Mouse (Mus musculus) stomach, embryonic 15.5 days (tissue): ENCODE data around the gene Sv2c. TPM values are rescaled to one million over a fixed set of nuclear protein-coding genes. Genes with fewer than 3 reads are reported as not detected.

Experiments
- ATAC-seq: fragments of 200-750 bp; cut with Nextera tagmentation; 2 replicates; pipeline ENCODE4 v1.8.0; 2017; ENCODE audit warnings: low read depth, moderate number of reproducible peaks, moderate TSS enrichment; ENCODE audit not compliant: insufficient read depth, low FRiP score
- H3K27ac ChIP-seq: fragments of 300-500 bp; sonication (generic); 2 replicates; pipeline ENCODE4 v1.5.1; 2015; ENCODE audit warnings: mild to moderate bottlenecking, inconsistent platforms
- H3K27me3 ChIP-seq: fragments of 300-500 bp; sonication (generic); replicated peaks from 2 replicates; pipeline ENCODE4 v1.6.1; 2015; ENCODE audit warnings: inconsistent platforms
- H3K36me3 ChIP-seq: fragments of 300-500 bp; sonication (generic); 2 replicates; pipeline ENCODE4 v1.6.1; 2015; ENCODE audit warnings: inconsistent platforms
- H3K4me1 ChIP-seq: fragments of 300-500 bp; sonication (generic); 2 replicates; pipeline ENCODE4 v1.6.1; 2015; ENCODE audit warnings: inconsistent platforms
- H3K4me2 ChIP-seq: fragments of 300-500 bp; sonication (generic); 2 replicates; pipeline ENCODE4 v1.6.1; 2015; ENCODE audit warnings: mild to moderate bottlenecking, inconsistent platforms
- H3K4me3 ChIP-seq: fragments of 300-500 bp; sonication (generic); replicated peaks from 2 replicates; pipeline ENCODE4 v1.5.1; 2015; ENCODE audit warnings: inconsistent platforms
- H3K9ac ChIP-seq: fragments of 300-500 bp; sonication (generic); 2 replicates; pipeline ENCODE4 v1.6.1; 2015; ENCODE audit warnings: inconsistent platforms
- H3K9me3 ChIP-seq: fragments of 300-500 bp; sonication (generic); 2 replicates; pipeline ENCODE4 v1.6.1; 2016; ENCODE audit warnings: inconsistent platforms
- WGBS: fragments of 180-500 bp; shearing (Covaris S2); methylation state at CpG from one replicate; pipeline ENCODE4 v1.1.7; 2015; 5-methylcytosine and 5-hydroxymethylcytosine counted together
- polyA plus RNA-seq: library from polyadenylated mRNA; unstranded; fragments of >200 nt; fragmentation: Nextera tagmentation; extraction: Ambion mirVana; gene quantifications from 2 replicates; pipeline ENCODE4 v1.2.1, GENCODE M21; 2015

Gene Sv2c
- polyA plus RNA-seq, 1 experiment from 2014 or later: 2.6 TPM

DNA sequence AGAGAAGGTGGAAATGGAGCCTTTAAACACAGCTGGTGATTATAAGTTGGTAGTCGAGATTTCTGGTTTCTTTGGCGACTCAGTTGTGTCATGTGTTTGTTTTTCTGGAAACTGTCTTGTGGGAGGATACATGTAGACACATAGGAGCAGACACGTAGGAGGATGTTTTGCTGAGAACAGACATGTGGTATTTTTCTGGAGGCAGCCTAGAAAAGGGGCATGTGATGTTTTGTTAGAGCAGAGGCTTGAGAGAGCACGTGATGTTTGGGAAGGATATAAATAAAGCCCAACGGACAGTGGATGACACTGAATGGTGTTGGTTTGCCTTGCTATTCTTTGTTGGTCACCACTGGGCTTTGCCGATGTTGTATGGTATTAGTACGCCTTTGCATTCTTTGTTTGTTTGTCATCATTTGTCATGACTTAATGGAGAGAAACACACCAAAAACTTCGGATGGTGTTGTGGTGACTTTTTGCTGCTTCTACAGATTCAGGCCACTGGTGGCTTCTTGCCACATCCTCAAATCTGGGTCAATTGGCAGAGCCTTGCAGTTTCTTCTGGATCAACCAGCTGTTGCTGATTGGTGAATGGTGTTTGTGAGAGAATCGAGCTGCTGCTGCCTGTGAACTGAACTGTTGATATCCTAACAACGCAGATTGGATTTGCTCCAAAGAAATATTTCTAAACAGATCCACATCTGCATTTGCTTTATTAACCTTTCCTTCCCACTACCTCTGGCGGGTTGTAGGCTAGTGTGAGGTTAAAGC is 91.9 kb downstream of the Sv2c start:
- Histone ChIP-seq H3K4me1 (no peaks in the 10 kb centered on the region), H3K36me3 (no peaks in the 10 kb centered on the region), H3K9me3 (no peaks in the 10 kb centered on the region), H3K4me2 (no peak overlapping the region), H3K27me3 (no peaks in the 10 kb centered on the region), H3K9ac (no peak overlapping the region), H3K27ac (no peak overlapping the region), H3K4me3 (no peak overlapping the region)
- no peak for ATAC-seq
- 67% methylated on average over 11 of the region's 11 CpGs for WGBS

DNA sequence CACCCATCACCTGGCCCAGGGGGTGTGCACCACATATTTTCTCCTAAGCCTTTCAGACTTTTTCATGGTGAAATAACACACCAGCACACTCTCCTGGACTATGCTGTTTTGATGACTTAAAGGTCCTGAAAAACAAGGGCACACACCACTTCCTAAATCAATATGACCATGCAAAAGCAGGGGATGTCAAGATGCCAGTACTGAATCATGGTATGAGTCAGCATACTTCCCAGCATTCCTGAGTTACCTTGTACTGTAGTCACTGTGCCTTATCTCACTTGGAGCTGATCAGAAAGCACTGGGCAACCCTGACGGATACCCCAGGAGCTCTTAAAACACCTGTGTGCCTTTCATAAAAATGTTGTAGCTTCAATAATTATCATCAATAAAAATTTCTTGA is 92.8 kb downstream of the Sv2c start:
- H3K9ac ChIP-seq: no peak overlapping the region
- no peaks in the 10 kb centered on the region for H3K4me1 ChIP-seq
- no peak overlapping the region for H3K4me3 ChIP-seq
- H3K36me3 ChIP-seq: no peaks in the 10 kb centered on the region
- 57% methylated on average over 1 of the region's 1 CpGs for WGBS
- no peak overlapping the region for H3K27ac ChIP-seq
- ATAC-seq: no peak
- H3K27me3 ChIP-seq: no peaks in the 10 kb centered on the region
- no peaks in the 10 kb centered on the region for H3K9me3 ChIP-seq
- H3K4me2 ChIP-seq: no peak overlapping the region

DNA sequence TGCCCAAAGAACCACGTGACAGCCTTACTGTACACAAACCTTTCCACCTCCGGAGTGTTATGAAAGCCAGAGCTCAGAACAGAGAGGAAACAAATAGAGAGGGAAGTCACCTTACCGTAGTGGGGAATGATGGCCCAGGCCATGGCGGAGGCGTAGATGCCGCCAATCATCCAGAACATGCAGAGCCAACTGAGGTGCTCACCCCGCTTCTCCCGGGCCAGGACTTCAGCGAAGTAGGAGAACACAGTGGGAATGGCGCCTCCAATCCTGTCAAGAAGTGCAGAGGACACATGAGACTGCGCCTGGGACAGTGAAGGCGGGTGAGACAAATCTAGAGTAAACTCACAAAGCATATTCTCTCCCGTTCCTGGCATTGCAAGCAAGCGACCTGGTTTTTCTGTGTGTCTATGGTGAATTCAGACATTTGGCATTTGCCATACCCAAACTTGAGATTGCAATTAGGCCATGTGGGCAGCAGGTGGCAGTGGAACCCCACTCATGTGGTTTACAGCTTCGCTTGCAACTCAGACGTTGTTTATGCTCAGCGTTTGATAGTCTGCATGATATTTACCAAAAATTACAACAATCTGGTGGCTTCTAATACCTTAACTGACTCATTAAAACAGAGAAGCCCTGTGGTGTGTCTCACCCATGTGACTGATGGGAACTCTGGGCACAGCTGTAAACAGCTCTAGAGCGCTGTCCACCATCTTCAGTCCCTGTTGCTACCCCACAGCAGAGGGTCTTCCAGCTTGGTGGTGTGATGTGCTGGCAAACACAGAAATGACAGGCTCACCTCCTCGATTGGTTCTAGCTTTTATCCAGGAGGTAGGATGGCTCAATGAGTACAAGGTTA is 101.8 kb downstream of the Sv2c start:
- Histone ChIP-seq H3K4me1 (no peaks in the 10 kb centered on the region), H3K4me2 (no peak overlapping the region), H3K4me3 (no peak overlapping the region), H3K9ac (no peak overlapping the region), H3K27me3 (no peaks in the 10 kb centered on the region), H3K27ac (no peak overlapping the region), H3K9me3 (no peaks in the 10 kb centered on the region), H3K36me3 (no peaks in the 10 kb centered on the region)
- no peak for ATAC-seq
- WGBS: 61% methylated on average over 19 of the region's 19 CpGs

DNA sequence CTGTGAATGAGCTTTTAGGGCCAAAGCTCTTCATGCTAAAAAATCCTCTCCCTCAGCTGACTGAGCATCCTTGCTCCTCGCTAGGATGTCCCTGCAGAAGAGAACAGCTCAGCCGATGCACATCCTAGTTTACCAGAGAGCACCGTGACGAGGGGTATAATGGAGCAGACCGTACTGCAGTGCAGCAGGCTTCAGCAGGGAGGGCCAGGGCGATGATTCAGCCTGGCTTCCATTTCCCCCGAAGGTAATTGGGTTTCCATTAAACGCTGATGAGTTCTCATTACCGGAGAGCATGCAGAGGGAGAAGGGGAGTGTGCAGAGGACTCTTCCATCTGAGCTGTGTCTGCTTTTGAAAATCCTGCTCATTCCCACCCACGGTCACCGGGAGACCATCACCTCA is 108.5 kb downstream of the Sv2c start:
- no peaks in the 10 kb centered on the region for H3K9me3 ChIP-seq
- no peaks in the 10 kb centered on the region for H3K27me3 ChIP-seq
- 84% methylated on average over 11 of the region's 11 CpGs for WGBS
- H3K9ac ChIP-seq: no peak overlapping the region
- H3K4me2 ChIP-seq: no peak overlapping the region
- no peaks in the 10 kb centered on the region for H3K4me1 ChIP-seq
- H3K4me3 ChIP-seq: no peak overlapping the region
- H3K27ac ChIP-seq: no peak overlapping the region
- no peaks in the 10 kb centered on the region for H3K36me3 ChIP-seq
- ATAC-seq: no peak

DNA sequence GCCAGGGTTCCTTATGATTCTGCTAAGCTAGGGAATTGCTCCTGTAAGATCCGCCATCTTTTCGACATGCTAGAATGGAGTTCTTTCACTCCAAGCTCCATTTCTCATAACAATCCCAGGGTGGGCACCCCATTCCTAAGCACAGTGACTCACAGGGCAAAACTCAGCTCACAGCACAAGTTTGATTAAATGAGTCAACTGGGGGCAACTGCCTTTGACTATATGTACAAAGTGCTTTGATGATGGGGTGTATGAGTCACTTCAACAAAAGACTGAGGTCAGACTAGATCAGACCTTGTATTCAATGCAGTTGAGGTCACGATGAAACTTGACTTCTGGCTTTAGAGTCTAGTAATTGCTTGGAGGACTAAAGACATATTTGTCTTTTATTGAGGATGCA is 116.9 kb downstream of the Sv2c start:
- Histone ChIP-seq H3K27ac (no peak overlapping the region), H3K9me3 (no peaks in the 10 kb centered on the region), H3K4me3 (no peak overlapping the region), H3K4me1 (peaks cover 7% of the 10 kb centered on the region; the same call in 1 of the 2 replicates), H3K9ac (no peak overlapping the region), H3K36me3 (no peaks in the 10 kb centered on the region), H3K27me3 (no peaks in the 10 kb centered on the region), H3K4me2 (no peak overlapping the region)
- ATAC-seq: no peak
- 88% methylated on average over 3 of the region's 3 CpGs for WGBS

DNA sequence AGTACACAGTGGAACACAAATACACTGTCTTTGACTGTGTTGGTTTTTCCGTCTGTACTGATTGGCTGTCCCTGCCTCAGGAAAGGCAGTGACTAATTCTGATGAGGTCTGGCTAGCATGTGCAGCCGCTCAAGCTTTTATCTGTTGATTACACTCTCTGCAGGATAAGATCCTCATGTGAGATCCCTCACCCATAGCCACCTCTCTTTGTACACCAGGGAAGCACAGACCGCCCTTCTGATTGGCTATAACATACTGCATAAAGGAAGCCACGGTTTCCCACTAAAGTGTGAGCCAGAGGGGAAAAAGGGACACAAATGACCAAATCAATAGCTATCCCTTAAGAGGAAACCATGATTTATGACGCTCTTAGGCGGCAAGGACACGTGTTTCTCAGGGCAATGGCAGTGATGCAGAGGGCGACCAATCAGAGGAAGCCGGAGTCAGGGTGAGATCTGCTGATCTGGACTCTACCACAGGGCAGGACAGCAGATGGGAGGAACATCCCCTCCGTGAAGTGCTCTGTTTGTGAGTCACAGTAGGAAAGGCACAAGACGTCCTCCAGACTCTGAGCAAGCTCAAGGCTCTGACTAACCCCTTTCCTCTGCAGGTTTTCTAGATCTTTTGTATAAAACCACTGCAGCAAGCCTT is 121.4 kb downstream of the Sv2c start:
- Histone ChIP-seq H3K4me2 (peak overlapping the region; percentile 24), H3K36me3 (no peaks in the 10 kb centered on the region), H3K4me1 (peaks cover 7% of the 10 kb centered on the region; the same call in 1 of the 2 replicates), H3K27me3 (no peaks in the 10 kb centered on the region), H3K4me3 (no peak overlapping the region), H3K27ac (peak overlapping the region; percentile 16), H3K9me3 (no peaks in the 10 kb centered on the region), H3K9ac (no peak overlapping the region)
- 20% methylated on average over 11 of the region's 11 CpGs for WGBS
- ATAC-seq: peak; percentile 73

DNA sequence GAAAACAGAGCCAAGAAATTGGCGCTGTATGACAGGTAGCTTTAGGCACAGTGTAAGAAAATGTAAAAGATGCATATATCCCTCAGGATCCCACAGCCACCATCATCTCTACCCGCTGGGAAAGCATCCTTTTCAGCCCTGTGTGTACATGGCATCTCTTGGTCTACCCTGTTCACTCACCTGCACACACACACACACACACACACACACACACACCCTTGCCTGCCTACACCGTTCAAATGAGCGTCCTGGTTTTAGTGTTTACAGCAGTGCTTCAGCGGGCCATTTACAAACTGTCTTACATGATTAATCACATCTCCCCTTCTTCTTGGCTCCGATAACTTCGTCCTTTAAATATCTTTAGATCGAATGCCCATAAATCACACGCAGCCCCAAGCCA is 123.4 kb downstream of the Sv2c start:
- 41% methylated on average over 9 of the region's 9 CpGs for WGBS
- H3K9ac ChIP-seq: no peak overlapping the region

DNA sequence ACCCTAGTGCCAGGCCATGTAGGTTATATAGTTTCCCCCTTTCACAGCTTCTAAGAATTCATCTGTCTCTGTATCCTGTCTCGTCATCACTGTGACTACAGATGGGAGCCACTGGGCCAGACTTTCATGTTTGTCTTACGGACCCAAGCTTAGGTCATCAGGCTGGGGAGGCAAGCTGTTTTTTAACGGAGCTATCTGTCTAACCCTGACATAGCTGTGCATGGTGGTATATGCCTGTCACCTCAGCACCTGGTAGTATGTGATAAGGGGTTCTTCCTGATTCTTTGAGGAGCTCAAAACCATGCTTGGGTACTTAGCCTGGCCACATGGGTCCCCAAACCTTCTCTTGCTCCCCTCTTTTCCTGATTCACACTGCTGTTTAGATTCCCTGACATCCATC is 124.2 kb downstream of the Sv2c start:
- ATAC-seq: no peak
- Histone ChIP-seq H3K27ac (no peak overlapping the region), H3K4me2 (no peak overlapping the region), H3K9me3 (no peaks in the 10 kb centered on the region), H3K4me3 (no peak overlapping the region), H3K4me1 (peaks cover 7% of the 10 kb centered on the region; the same call in 1 of the 2 replicates), H3K9ac (no peak overlapping the region), H3K27me3 (no peaks in the 10 kb centered on the region), H3K36me3 (no peaks in the 10 kb centered on the region)
- WGBS: 66% methylated on average over 3 of the region's 3 CpGs

More for the DNA sequence above, 123.4 kb downstream of the Sv2c start:
- no peak overlapping the region for H3K27ac ChIP-seq
- H3K4me2 ChIP-seq: no peak overlapping the region
- no peak for ATAC-seq
- H3K27me3 ChIP-seq: no peaks in the 10 kb centered on the region
- no peaks in the 10 kb centered on the region for H3K36me3 ChIP-seq
- H3K9me3 ChIP-seq: no peaks in the 10 kb centered on the region
- H3K4me1 ChIP-seq: peaks cover 7% of the 10 kb centered on the region; the same call in 1 of the 2 replicates
- no peak overlapping the region for H3K4me3 ChIP-seq

DNA sequence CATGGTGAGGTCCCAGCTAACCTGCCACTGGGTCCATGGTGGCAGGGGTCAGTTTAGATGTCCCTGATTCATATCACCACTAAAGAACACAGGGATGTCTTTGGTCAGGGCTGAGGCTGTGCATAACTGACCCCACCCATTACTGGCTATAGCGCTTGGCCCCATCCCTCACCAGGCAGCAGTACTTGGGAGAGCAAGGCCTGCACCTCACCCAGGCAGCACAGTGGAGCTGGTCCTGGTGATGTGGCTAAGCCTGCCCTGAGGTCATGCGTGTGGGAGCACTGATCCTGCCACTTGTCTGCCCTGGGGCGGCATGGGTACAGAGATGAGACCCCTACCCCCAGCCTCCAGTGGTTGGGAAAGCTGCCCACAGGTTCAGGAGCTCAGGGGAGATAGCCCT is 128.8 kb downstream of the Sv2c start:
- no peaks in the 10 kb centered on the region for H3K4me1 ChIP-seq
- H3K27ac ChIP-seq: no peak overlapping the region
- no peak overlapping the region for H3K9ac ChIP-seq
- no peaks in the 10 kb centered on the region for H3K36me3 ChIP-seq
- H3K9me3 ChIP-seq: no peaks in the 10 kb centered on the region
- ATAC-seq: 0 out of 2 replicates have a peak, but pooled peaks have one; percentile 27
- 90% methylated on average over 3 of the region's 3 CpGs for WGBS
- no peak overlapping the region for H3K4me2 ChIP-seq
- no peaks in the 10 kb centered on the region for H3K27me3 ChIP-seq
- no peak overlapping the region for H3K4me3 ChIP-seq

DNA sequence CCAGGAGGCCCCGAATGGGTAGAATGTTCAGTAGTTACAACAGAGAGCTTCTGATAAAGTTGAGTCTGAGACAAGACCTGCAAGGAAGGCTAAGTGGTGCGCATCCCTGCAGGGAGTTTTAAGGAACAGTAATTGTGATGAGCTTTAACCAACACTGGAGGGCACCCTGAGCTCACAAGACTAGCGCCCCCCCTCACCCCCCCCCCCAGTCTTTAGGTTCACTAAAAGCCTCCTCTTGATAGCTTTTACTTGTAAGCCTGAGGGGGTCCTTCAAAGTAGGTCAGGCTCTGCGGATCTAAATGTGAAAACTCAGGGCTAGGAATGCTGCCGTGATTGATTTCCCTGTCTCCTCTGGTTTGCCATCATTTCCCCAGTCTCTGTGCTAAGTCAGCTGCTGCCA is 129.9 kb downstream of the Sv2c start:
- ATAC-seq: no peak
- 30% methylated on average over 5 of the region's 5 CpGs for WGBS
- Histone ChIP-seq H3K4me1 (no peaks in the 10 kb centered on the region), H3K4me3 (no peak overlapping the region), H3K9ac (no peak overlapping the region), H3K27ac (no peak overlapping the region), H3K36me3 (no peaks in the 10 kb centered on the region), H3K9me3 (no peaks in the 10 kb centered on the region), H3K27me3 (no peaks in the 10 kb centered on the region), H3K4me2 (no peak overlapping the region)

DNA sequence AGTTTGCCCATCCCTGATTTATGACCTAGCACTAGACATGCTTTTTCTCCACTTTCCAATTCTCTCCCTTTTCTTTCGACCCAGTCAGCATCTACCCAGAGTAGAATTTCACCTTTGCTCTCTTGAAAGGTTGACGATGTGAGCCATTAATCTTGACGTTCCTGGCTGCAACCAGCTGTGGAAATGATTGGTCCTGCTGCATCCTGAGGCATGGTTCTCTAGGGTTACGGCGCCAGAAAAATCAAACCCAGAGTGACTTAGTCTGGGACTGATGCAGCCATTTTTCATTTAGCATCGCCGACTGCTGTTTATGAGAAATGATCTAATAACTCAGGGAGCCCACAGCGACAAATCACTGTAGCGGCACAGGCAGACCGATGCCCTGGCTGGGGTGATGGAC is 133.0 kb downstream of the Sv2c start:
- H3K4me3 ChIP-seq: no peak overlapping the region
- H3K4me1 ChIP-seq: no peaks in the 10 kb centered on the region
- H3K9me3 ChIP-seq: no peaks in the 10 kb centered on the region
- no peak overlapping the region for H3K27ac ChIP-seq
- no peak overlapping the region for H3K4me2 ChIP-seq
- ATAC-seq: no peak
- no peaks in the 10 kb centered on the region for H3K27me3 ChIP-seq
- no peak overlapping the region for H3K9ac ChIP-seq
- 40% methylated on average over 10 of the region's 10 CpGs for WGBS
- no peaks in the 10 kb centered on the region for H3K36me3 ChIP-seq

DNA sequence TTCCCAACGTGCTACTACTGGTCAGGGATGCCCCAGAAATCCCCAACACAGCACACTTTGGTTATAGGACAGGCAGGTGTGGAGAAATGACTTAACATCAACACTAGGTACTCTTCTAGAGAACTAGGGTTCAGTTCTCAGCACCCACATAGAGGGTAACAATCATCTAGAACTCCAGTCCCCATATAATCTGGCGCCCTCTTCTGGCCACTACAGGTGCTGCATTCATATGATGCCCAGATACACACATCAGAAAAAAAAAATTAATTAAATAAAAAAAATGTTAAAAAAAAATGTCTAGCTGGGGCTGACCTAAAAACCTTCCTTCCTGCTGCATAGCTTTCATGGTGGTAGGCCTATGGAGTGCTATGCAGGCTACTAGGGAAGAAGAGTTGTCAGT is 135.1 kb downstream of the Sv2c start:
- ATAC-seq: no peak

More for the DNA sequence above, 135.1 kb downstream of the Sv2c start:
- Histone ChIP-seq H3K4me1 (no peaks in the 10 kb centered on the region), H3K9me3 (no peaks in the 10 kb centered on the region), H3K9ac (no peak overlapping the region), H3K4me2 (no peak overlapping the region), H3K27ac (no peak overlapping the region), H3K36me3 (no peaks in the 10 kb centered on the region), H3K4me3 (no peak overlapping the region), H3K27me3 (no peaks in the 10 kb centered on the region)
- 48% methylated on average over 2 of the region's 2 CpGs for WGBS
